9 mouse cellular contexts compared by ENCODE assay signal in the genomic region with DNA sequence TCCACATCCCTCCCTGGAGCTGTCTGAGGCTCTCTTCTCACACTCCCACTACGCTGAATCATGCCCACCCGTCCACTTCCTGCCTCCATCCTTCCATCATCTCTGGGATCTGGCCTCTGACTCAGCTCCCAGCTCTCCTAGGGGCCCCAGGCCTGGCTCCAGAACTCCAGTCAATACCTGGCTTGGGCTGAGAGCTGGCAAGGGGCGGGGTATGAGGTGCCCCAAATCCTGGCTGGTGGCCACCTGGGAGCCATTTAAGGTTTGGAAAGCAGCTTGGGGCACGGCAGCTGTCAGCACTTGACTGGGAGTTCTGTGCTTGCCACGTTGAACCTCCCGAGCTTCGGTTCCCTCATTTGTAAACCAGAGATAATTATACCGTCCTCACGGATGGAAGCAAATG. TPM values are rescaled to one million over a fixed set of nuclear protein-coding genes. Genes with fewer than 3 reads are reported as not detected.
A peak's percentile ranks its signal among the peaks of the same experiment; 100 is the strongest.
DNase-seq lines count a peak whose midpoint lies in the region; ATAC-seq lines count a peak whose summit lies in the region.
"Had no signal": no experiment of that assay in that cellular context is flagged by ENCODE, and none has a peak within 500 bp of the region (broad histone marks: within the 10 kb centered on the region; RNA-seq: fewer than 3 reads in every experiment).

No protein-coding gene starts in this region.

- no peak for DNase-seq in frontal cortex, postnatal 10 days (ENCODE audit: low spot score in 2 of 2)
- DNase-seq in cerebellum, postnatal 36 days = peak; percentile 92 to 95
- DNase-seq in heart, embryonic 10.5 days (ENCODE audit: low spot score) = no peak
- peak; percentile 60 for DNase-seq in left cerebral cortex, postnatal 4 days
- no peak for DNase-seq in kidney, postnatal 10 days
- no peak for DNase-seq in hindbrain, embryonic 10.5 days (ENCODE audit: low spot score)
- DNase-seq in hindbrain, embryonic 14.5 days (ENCODE audit: low spot score) = no peak
- DNase-seq: liver, embryonic 13.5 days had no signal

- H3K4me2 ChIP-seq in hindbrain, embryonic 14.5 days (replicated peaks) = no peak overlapping the region
- H3K4me2 ChIP-seq: liver, embryonic 13.5 days had no signal

- intact Hi-C loops in left cerebral cortex, postnatal 4 days (cut with DNase I) = no loop called here

- H3K4me3 ChIP-seq in heart, embryonic 10.5 days = no peak overlapping the region
- no peak overlapping the region for H3K4me3 ChIP-seq in hindbrain, embryonic 10.5 days
- H3K4me3 ChIP-seq in hindbrain, embryonic 14.5 days (replicated peaks; ENCODE audit: low read length) = no peak overlapping the region
- H3K4me3 ChIP-seq: liver, embryonic 13.5 days had no signal

- WGBS in heart, embryonic 10.5 days = 50% methylated on average over 9 of the region's 9 CpGs
- 86% methylated on average over 9 of the region's 9 CpGs for WGBS in hindbrain, embryonic 10.5 days
- 57% methylated on average over 9 of the region's 9 CpGs for WGBS in hindbrain, embryonic 14.5 days

- H3K27ac ChIP-seq in heart, embryonic 10.5 days = peak overlapping the region; percentile 77
- no peak overlapping the region for H3K27ac ChIP-seq in hindbrain, embryonic 10.5 days
- H3K27ac ChIP-seq in hindbrain, embryonic 14.5 days = no peak overlapping the region
- H3K27ac ChIP-seq: liver, embryonic 13.5 days had no signal

- H3K4me1 ChIP-seq in heart, embryonic 10.5 days = peaks cover 44% of the 10 kb centered on the region
- peaks cover 16% of the 10 kb centered on the region for H3K4me1 ChIP-seq in hindbrain, embryonic 10.5 days (replicated peaks)
- H3K4me1 ChIP-seq in hindbrain, embryonic 14.5 days (replicated peaks; ENCODE audit: control insufficient read depth, insufficient read depth, low read length) = peaks cover 23% of the 10 kb centered on the region

- H3K9ac ChIP-seq in hindbrain, embryonic 14.5 days = no peak overlapping the region
- H3K9ac ChIP-seq: liver, embryonic 13.5 days had no signal

- no peaks in the 10 kb centered on the region for H3K9me3 ChIP-seq in heart, embryonic 10.5 days
- H3K9me3 ChIP-seq in hindbrain, embryonic 10.5 days = no peaks in the 10 kb centered on the region
- H3K9me3 ChIP-seq in hindbrain, embryonic 14.5 days (ENCODE audit: control insufficient read depth, low read length) = no peaks in the 10 kb centered on the region
- H3K9me3 ChIP-seq: liver, embryonic 13.5 days had no signal

- ATAC-seq in frontal cortex, adult (ENCODE audit: low TSS enrichment) = peak; percentile 62
- no peak for ATAC-seq in hindbrain, embryonic 14.5 days (ENCODE audit: low FRiP score)

- H3K27me3 ChIP-seq in heart, embryonic 10.5 days (ENCODE audit: insufficient read depth, poor library complexity, severe bottlenecking) = peaks cover 21% of the 10 kb centered on the region
- peaks cover 43% of the 10 kb centered on the region for H3K27me3 ChIP-seq in hindbrain, embryonic 10.5 days (ENCODE audit: insufficient read depth, poor library complexity, severe bottlenecking)
- H3K27me3 ChIP-seq in hindbrain, embryonic 14.5 days (ENCODE audit: control insufficient read depth, insufficient read depth, low read length) = peaks cover 17% of the 10 kb centered on the region

- peaks cover 77% of the 10 kb centered on the region for H3K36me3 ChIP-seq in heart, embryonic 10.5 days
- peaks cover 3% of the 10 kb centered on the region; the same call in 1 of the 2 replicates for H3K36me3 ChIP-seq in hindbrain, embryonic 10.5 days
- H3K36me3 ChIP-seq in hindbrain, embryonic 14.5 days (replicated peaks; ENCODE audit: control insufficient read depth, insufficient read depth) = peaks cover 3% of the 10 kb centered on the region; the same call in 1 of the 2 replicates
- H3K36me3 ChIP-seq: liver, embryonic 13.5 days had no signal

RNA-seq across cellular contexts. Expression of gene Speg, which starts 18.0 kb away (rescaled TPM):
- polyA plus RNA-seq in heart, embryonic 10.5 days (2016; fragmentation: Nextera tagmentation; extraction: Ambion mirVana) = 77.9 and 80.0 TPM in 2 replicates
- 100 to 1,000 TPM; 131 to 143 TPM for total RNA-seq in left cerebral cortex, postnatal 4 days (2021)
- 19.0 and 20.2 TPM in 2 replicates for polyA plus RNA-seq in hindbrain, embryonic 10.5 days (2016; fragmentation: Nextera tagmentation; extraction: Ambion mirVana)
- polyA plus RNA-seq in hindbrain, embryonic 14.5 days (2014; fragmentation: Nextera tagmentation; extraction: Ambion mirVana) = 18.0 and 22.9 TPM in 2 replicates

RNA-seq across cellular contexts. Expression of gene Des, which starts 33.0 kb away (rescaled TPM):
- polyA plus RNA-seq in heart, embryonic 10.5 days (2016; fragmentation: Nextera tagmentation; extraction: Ambion mirVana) = 341 and 642 TPM in 2 replicates
- 1 to 10 TPM; 1.6 to 2.5 TPM for total RNA-seq in left cerebral cortex, postnatal 4 days (2021)
- polyA plus RNA-seq in hindbrain, embryonic 10.5 days (2016; fragmentation: Nextera tagmentation; extraction: Ambion mirVana) = 3.8 and 4.5 TPM in 2 replicates
- polyA plus RNA-seq in hindbrain, embryonic 14.5 days (2014; fragmentation: Nextera tagmentation; extraction: Ambion mirVana) = 1.0 and 1.7 TPM in 2 replicates

RNA-seq across cellular contexts. Expression of gene Gmppa, which starts 42.6 kb away (rescaled TPM):
- polyA plus RNA-seq in heart, embryonic 10.5 days (2016; fragmentation: Nextera tagmentation; extraction: Ambion mirVana) = 73.4 and 75.4 TPM in 2 replicates
- total RNA-seq in left cerebral cortex, postnatal 4 days (2021) = 10 to 100 TPM; 47.9 to 60.5 TPM
- polyA plus RNA-seq in hindbrain, embryonic 10.5 days (2016; fragmentation: Nextera tagmentation; extraction: Ambion mirVana) = 62.3 and 91.2 TPM in 2 replicates
- 53.1 and 65.0 TPM in 2 replicates for polyA plus RNA-seq in hindbrain, embryonic 14.5 days (2014; fragmentation: Nextera tagmentation; extraction: Ambion mirVana)

RNA-seq across cellular contexts. Expression of gene Asic4, which starts 57.1 kb away (rescaled TPM):
- 0.79 and 2.3 TPM in 2 replicates for polyA plus RNA-seq in heart, embryonic 10.5 days (2016; fragmentation: Nextera tagmentation; extraction: Ambion mirVana)
- total RNA-seq in left cerebral cortex, postnatal 4 days (2021) = 10 to 100 TPM in 1 of 2 experiments, 1 to 10 TPM in 1; 8.6 to 10.2 TPM
- 3.8 and 9.3 TPM in 2 replicates for polyA plus RNA-seq in hindbrain, embryonic 10.5 days (2016; fragmentation: Nextera tagmentation; extraction: Ambion mirVana)
- polyA plus RNA-seq in hindbrain, embryonic 14.5 days (2014; fragmentation: Nextera tagmentation; extraction: Ambion mirVana) = 4.9 and 5.0 TPM in 2 replicates

Comparison
In these comparisons a context has a peak if more than half of its experiments do, and no peak if none do; other contexts are left out.
1. DNase-seq: peak in cerebellum, postnatal 36 days (2 of 2) and left cerebral cortex, postnatal 4 days (single experiment); none in frontal cortex, postnatal 10 days (0 of 2), heart, embryonic 10.5 days (single experiment), kidney, postnatal 10 days (single experiment), hindbrain, embryonic 10.5 days (single experiment) and hindbrain, embryonic 14.5 days (single experiment).
2. RNA of gene Des, which starts 33.0 kb away (polyA plus RNA-seq): 341 to 642 TPM in heart, embryonic 10.5 days; 3.8 to 4.5 TPM in hindbrain, embryonic 10.5 days and 1.0 to 1.7 TPM in hindbrain, embryonic 14.5 days; every median in the first group is over 10 times any median in the second.